Mouse (Mus musculus) lung, embryonic 15.5 days (tissue): ENCODE measurements around the gene Gpr27. TPM values are rescaled to one million over a fixed set of nuclear protein-coding genes. Genes with fewer than 3 reads are reported as not detected.

Source experiments
- ATAC-seq: fragments of 200-750 bp; cut with Nextera tagmentation; 2 replicates; pipeline ENCODE4 v1.8.0; 2017; ENCODE audit warnings: moderate number of reproducible peaks, borderline replicate concordance; ENCODE audit not compliant: low FRiP score, low TSS enrichment; ENCODE audit errors: extremely low read depth
- H3K27ac ChIP-seq: fragments of 300-500 bp; sonication (generic); 2 replicates; pipeline ENCODE4 v1.5.1; 2015; ENCODE audit warnings: moderate library complexity, mild to moderate bottlenecking, inconsistent platforms
- H3K27me3 ChIP-seq: fragments of 300-500 bp; sonication (generic); 2 replicates; pipeline ENCODE4 v1.6.1; 2015; ENCODE audit warnings: inconsistent platforms
- H3K36me3 ChIP-seq: fragments of 300-500 bp; sonication (generic); 2 replicates; pipeline ENCODE4 v1.6.1; 2015; ENCODE audit warnings: inconsistent platforms
- H3K4me1 ChIP-seq: fragments of 300-500 bp; sonication (generic); 2 replicates; pipeline ENCODE4 v1.6.1; 2015; ENCODE audit warnings: inconsistent platforms
- H3K4me2 ChIP-seq: fragments of 300-500 bp; sonication (generic); 2 replicates; pipeline ENCODE4 v1.6.1; 2015; ENCODE audit warnings: inconsistent platforms, mild to moderate bottlenecking, moderate library complexity
- H3K4me3 ChIP-seq: fragments of 300-500 bp; sonication (generic); 2 replicates; pipeline ENCODE4 v1.5.1; 2015; ENCODE audit warnings: mild to moderate bottlenecking, inconsistent platforms
- H3K9ac ChIP-seq: fragments of 300-500 bp; sonication (generic); 2 replicates; pipeline ENCODE4 v1.6.1; 2015; ENCODE audit warnings: inconsistent platforms
- H3K9me3 ChIP-seq: fragments of 300-500 bp; sonication (generic); 2 replicates; pipeline ENCODE4 v1.6.1; 2016; ENCODE audit warnings: inconsistent platforms
- WGBS: fragments of 180-500 bp; shearing (Covaris S2); methylation state at CpG from one replicate; pipeline ENCODE4 v1.1.7; 2015; 5-methylcytosine and 5-hydroxymethylcytosine counted together
- polyA plus RNA-seq: library from polyadenylated mRNA; unstranded; fragments of >200 nt; fragmentation: Nextera tagmentation; extraction: Ambion mirVana; gene quantifications from 2 replicates; pipeline ENCODE4 v1.2.1, GENCODE M21; 2015

Gpr27 gene
- polyA plus RNA-seq, 1 experiment from 2014 or later, result 4.5 TPM

GRCm38 (mm10) chr6:99663232-99663631 is 29.2 kb upstream of the Gpr27 start:
- WGBS, result 77% methylated on average over 8 of the region's 8 CpGs
- peaks cover 31% of the 10 kb centered on the region for H3K4me1 ChIP-seq
- H3K27me3 ChIP-seq, result no peaks in the 10 kb centered on the region
- H3K27ac ChIP-seq, result no peak overlapping the region
- H3K4me3 ChIP-seq, result no peak overlapping the region
- no peaks in the 10 kb centered on the region for H3K9me3 ChIP-seq
- no peak overlapping the region for H3K9ac ChIP-seq
- no peak for ATAC-seq
- no peak overlapping the region for H3K4me2 ChIP-seq
- H3K36me3 ChIP-seq, result no peaks in the 10 kb centered on the region

DNA sequence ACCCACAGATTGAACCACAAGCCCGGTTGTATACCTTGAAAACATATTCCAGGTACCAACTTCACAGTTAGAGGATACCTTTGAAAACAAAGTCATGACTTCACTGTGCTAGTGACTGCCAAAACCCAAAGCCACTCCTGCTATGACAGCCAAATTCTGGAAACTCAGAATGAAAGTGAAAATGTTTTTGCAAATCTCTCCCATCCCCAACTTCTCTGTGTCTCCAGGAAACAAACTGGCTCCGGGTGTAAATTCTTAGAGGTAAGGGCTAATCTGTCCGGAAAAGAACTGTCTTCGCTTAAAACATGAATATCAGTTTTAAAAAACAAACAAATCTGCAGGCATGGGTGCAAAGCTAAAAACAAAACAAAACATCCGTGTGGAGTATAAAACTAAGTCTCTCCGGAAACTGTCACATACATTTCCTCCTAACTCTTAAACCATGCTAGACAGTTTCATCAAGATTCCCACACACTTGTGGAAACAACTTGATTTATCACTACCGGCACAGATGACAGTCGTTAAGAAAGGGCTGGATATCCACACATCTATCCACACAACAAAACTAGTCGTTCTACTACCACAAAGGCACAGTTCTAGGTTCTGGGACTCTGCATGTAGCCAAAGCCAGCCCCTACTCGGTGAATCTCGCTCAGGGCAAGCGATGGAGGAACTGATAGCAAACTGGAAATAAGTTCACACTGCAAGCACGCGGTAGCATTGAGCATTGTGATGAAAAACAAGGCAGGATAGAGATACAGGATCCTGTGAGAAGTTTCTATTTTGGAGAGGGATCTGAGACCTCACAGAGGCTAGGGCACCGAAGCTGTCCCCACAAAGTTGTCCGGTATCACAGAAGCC is 26.8 kb upstream of the Gpr27 start:
- peak overlapping the region; percentile 83 for H3K4me3 ChIP-seq
- H3K27me3 ChIP-seq, result no peaks in the 10 kb centered on the region
- H3K9ac ChIP-seq, result peak overlapping the region; percentile 75
- peak overlapping the region; percentile 87 for H3K4me2 ChIP-seq
- H3K4me1 ChIP-seq, result peaks cover 25% of the 10 kb centered on the region
- peak overlapping the region; percentile 77 for H3K27ac ChIP-seq
- 15% methylated on average over 16 of the region's 16 CpGs for WGBS
- no peaks in the 10 kb centered on the region for H3K36me3 ChIP-seq
- H3K9me3 ChIP-seq, result no peaks in the 10 kb centered on the region
- no peak for ATAC-seq

DNA sequence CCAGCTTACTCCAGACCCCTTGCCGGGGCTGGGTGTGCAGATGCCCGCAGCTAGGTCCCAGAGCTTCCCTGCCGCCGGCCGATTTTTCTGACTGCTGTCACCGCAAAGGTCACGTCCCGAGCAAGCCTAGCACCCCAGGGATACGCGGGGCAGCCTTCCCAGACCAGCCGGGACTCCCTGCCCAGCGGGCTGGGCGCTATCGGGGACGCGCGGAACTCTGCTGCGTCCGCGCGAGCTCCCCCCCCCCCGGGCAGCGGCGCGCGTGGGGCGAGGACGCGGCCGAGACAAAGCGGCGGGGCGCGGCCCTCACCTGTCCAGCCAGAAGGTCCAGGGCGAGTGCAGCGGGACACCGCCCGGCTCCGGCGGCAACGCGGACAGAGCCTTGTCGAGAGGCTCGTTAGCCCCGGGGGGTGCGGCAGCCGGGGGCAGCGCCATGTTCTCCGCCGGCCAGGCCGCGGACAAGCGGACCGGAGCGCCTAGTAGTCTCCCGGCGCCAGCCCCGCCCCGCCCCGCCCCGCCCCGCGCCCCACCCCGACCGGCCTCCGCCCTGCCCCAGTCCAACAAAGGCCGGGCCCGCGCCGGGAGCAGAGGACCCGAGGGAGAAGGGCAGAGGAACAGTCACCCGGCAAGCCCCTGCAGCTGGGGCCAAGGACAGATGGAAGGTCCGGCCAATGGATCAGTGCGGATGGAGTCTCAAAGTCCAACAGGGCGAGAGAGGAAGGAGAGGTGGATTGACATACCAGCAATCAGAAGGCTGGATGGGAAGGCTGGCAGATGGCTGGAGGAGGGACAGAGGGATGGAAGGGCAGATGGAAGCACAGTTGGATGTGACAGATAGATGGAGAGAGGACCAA is 25.9 kb upstream of the Gpr27 start, which contains the start of the genes Eif4e3 and Gm20696:
Eif4e3 (minus strand) TSS at position 454 of the 854 bp plus-strand sequence.
Gm20696 (minus strand) TSS at position 480 of the 854 bp plus-strand sequence.
- ATAC-seq, result peak; percentile 89
- peak within 1 kb of the TSS; percentile 87 for H3K4me2 ChIP-seq
- H3K4me1 ChIP-seq, result peaks cover 17% of the 10 kb centered on the region
- no peaks in the 10 kb centered on the region for H3K36me3 ChIP-seq
- H3K27ac ChIP-seq, result peak within 1 kb of the TSS; percentile 77
- H3K27me3 ChIP-seq, result no peaks in the 10 kb centered on the region
- peak within 1 kb of the TSS; percentile 75 for H3K9ac ChIP-seq
- no peaks in the 10 kb centered on the region for H3K9me3 ChIP-seq
- WGBS, result under 1% methylated on average over 64 of the region's 75 CpGs
- H3K4me3 ChIP-seq, result peak within 1 kb of the TSS; percentile 83

DNA sequence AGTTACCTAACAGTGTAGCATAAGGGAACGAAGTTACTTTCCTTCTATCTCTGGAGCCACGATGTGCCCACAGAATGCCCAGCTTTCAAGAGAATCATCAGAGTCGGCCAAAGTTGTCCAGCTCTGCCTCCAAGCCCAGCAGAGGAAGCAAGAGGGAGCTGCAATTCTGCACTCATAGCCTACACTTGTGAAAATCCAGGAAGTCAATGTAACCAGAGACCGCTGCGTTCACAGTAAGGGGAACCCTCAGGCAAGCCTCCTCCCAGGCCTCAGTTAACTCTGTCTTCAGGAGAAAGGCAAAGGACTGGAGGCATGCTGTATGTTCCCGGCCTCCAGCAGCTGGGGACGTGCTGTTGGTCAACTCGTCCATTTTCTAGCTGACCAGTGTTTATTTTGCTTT is 25.2 kb upstream of the Gpr27 start:
- peaks cover 16% of the 10 kb centered on the region for H3K4me1 ChIP-seq

GRCm38 (mm10) chr6:99669481-99670325 is 22.8 kb upstream of the Gpr27 start:
- WGBS, result 39% methylated on average over 5 of the region's 5 CpGs
- no peak overlapping the region for H3K4me3 ChIP-seq
- H3K36me3 ChIP-seq, result no peaks in the 10 kb centered on the region

More for the DNA sequence above, 25.2 kb upstream of the Gpr27 start:
- Histone ChIP-seq H3K4me2 (peak overlapping the region; percentile 87), H3K4me3 (peak overlapping the region; percentile 83), H3K27me3 (no peaks in the 10 kb centered on the region), H3K9me3 (no peaks in the 10 kb centered on the region), H3K27ac (peak overlapping the region; percentile 8), H3K9ac (peak overlapping the region; percentile 75; the same call in 1 of the 2 replicates), H3K36me3 (no peaks in the 10 kb centered on the region)
- WGBS, result 30% methylated on average over 8 of the region's 8 CpGs
- no peak for ATAC-seq

GRCm38 (mm10) chr6:99670481-99671119 is 21.9 kb upstream of the Gpr27 start:
- no peak; the same call in 1 of the 2 replicates for ATAC-seq
- Histone ChIP-seq H3K27ac (no peak overlapping the region), H3K4me1 (peaks cover 12% of the 10 kb centered on the region), H3K4me2 (no peak overlapping the region), H3K9me3 (no peaks in the 10 kb centered on the region), H3K36me3 (no peaks in the 10 kb centered on the region), H3K27me3 (no peaks in the 10 kb centered on the region), H3K9ac (no peak overlapping the region), H3K4me3 (no peak overlapping the region)
- WGBS, result 76% methylated on average over 7 of the region's 7 CpGs

More at GRCm38 (mm10) chr6:99669481-99670325, 22.8 kb upstream of the Gpr27 start:
- no peak for ATAC-seq
- Histone ChIP-seq H3K9me3 (no peaks in the 10 kb centered on the region), H3K27ac (no peak overlapping the region), H3K27me3 (no peaks in the 10 kb centered on the region), H3K9ac (no peak overlapping the region), H3K4me2 (no peak overlapping the region), H3K4me1 (peaks cover 16% of the 10 kb centered on the region)

GRCm38 (mm10) chr6:99671768-99672167 is 20.7 kb upstream of the Gpr27 start:
- H3K9ac ChIP-seq, result no peak overlapping the region
- 54% methylated on average over 3 of the region's 3 CpGs for WGBS
- no peaks in the 10 kb centered on the region for H3K27me3 ChIP-seq
- peaks cover 12% of the 10 kb centered on the region for H3K4me1 ChIP-seq
- no peaks in the 10 kb centered on the region for H3K36me3 ChIP-seq
- no peak overlapping the region for H3K4me3 ChIP-seq
- no peak for ATAC-seq
- H3K9me3 ChIP-seq, result no peaks in the 10 kb centered on the region
- H3K4me2 ChIP-seq, result no peak overlapping the region
- no peak overlapping the region for H3K27ac ChIP-seq

- no peaks in the 10 kb centered on the region for H3K9me3 ChIP-seq
- no peaks in the 10 kb centered on the region for H3K27me3 ChIP-seq
- ATAC-seq, result no peak
- no peaks in the 10 kb centered on the region for H3K36me3 ChIP-seq
- WGBS, result 68% methylated on average over 4 of the region's 4 CpGs
- no peak overlapping the region for H3K4me3 ChIP-seq
- 0 out of 2 replicates have a peak, but pooled peaks cover 3% of the 10 kb centered on the region for H3K4me1 ChIP-seq
- no peak overlapping the region for H3K27ac ChIP-seq
- H3K9ac ChIP-seq, result no peak overlapping the region
- H3K4me2 ChIP-seq, result no peak overlapping the region
Measured at GRCm38 (mm10) chr6:99674482-99674881, 18.0 kb upstream of the Gpr27 start.

DNA sequence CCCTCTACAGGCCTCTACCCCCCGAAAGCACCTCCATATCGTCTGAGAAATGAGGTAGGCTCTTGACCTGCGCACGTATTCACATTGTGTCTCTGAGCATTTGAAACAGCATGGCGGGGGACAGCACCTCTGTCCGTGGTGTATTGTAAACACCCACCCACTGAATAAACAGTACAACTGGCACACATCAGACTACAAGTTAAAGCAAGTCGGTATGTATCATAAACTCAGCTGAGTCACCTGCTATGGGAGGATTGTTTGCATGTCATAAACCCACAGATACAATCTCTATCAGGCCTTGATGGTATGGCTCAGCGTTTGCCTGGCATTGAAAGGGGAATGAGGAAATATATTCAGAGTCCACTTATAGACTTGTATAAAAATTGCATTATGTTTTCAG is 15.2 kb upstream of the Gpr27 start:
- no peaks in the 10 kb centered on the region for H3K4me1 ChIP-seq
- H3K36me3 ChIP-seq, result no peaks in the 10 kb centered on the region
- H3K27me3 ChIP-seq, result no peaks in the 10 kb centered on the region
- no peak overlapping the region for H3K27ac ChIP-seq
- 69% methylated on average over 8 of the region's 8 CpGs for WGBS
- no peak overlapping the region for H3K9ac ChIP-seq
- H3K9me3 ChIP-seq, result no peaks in the 10 kb centered on the region
- no peak for ATAC-seq
- H3K4me3 ChIP-seq, result no peak overlapping the region
- H3K4me2 ChIP-seq, result no peak overlapping the region

DNA sequence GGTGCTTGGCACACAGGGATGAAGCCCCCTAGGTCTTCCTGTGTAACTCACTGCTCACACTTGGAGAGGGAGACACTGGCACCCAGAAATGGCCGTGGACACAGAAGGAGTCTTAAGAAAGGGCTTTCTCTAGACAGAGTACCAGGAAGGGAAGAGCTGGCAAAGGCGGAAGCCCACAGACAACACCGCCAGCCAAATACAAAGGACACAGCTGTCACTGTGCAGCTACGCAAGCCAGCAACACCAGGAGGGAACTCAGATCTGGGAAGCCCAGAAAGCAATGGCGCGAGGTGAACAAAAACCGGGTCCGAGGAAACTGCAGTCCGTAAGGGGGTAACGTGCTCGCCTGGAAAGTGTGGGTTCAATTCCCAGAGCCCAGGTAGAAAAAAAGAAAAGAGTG is 14.4 kb upstream of the Gpr27 start:
- Histone ChIP-seq H3K27me3 (no peaks in the 10 kb centered on the region), H3K27ac (no peak overlapping the region), H3K9me3 (no peaks in the 10 kb centered on the region), H3K4me1 (no peaks in the 10 kb centered on the region), H3K4me3 (no peak overlapping the region), H3K9ac (no peak overlapping the region), H3K36me3 (no peaks in the 10 kb centered on the region), H3K4me2 (no peak overlapping the region)
- WGBS, result 74% methylated on average over 11 of the region's 11 CpGs
- ATAC-seq, result no peak

DNA sequence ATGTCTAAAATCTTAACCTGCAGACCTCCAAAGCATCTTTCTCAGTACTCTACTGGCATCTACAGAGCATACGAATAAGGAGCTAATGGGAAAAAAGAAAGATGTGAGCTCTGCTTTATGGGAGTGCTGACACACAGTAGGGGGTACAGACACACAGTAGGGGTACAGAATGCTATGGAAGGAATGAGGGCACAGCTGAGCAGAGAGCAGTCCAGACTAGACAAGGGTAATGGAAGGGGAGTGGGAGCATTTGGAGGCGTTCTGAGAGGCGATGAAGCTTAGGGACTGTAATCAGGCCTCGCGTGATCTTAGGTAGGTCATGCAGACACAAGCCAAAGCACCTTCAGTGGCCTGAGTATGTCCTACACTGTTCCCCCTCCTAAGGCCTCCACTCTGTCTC is 8.5 kb upstream of the Gpr27 start:
- Histone ChIP-seq H3K4me1 (no peaks in the 10 kb centered on the region), H3K27ac (no peak overlapping the region), H3K9ac (no peak overlapping the region), H3K4me3 (no peak overlapping the region), H3K4me2 (no peak overlapping the region), H3K36me3 (no peaks in the 10 kb centered on the region), H3K27me3 (no peaks in the 10 kb centered on the region), H3K9me3 (no peaks in the 10 kb centered on the region)
- 90% methylated on average over 5 of the region's 5 CpGs for WGBS
- ATAC-seq, result no peak
